Mouse (Mus musculus) liver, embryonic 13.5 days (tissue): ENCODE measurements around the gene Calhm3. TPM values are rescaled to one million over a fixed set of nuclear protein-coding genes. Genes with fewer than 3 reads are reported as not detected.

ENCODE experiments used
- ATAC-seq: fragments of 200-750 bp; cut with Nextera tagmentation; 2 replicates; pipeline ENCODE4 v1.8.0; 2017; ENCODE audit warnings: low read depth, mild to moderate bottlenecking, moderate number of reproducible peaks, moderate library complexity
- DNase-seq: peaks from one replicate; pipeline ENCODE4 v3.0.0; 2022
- H3K27ac ChIP-seq: fragments of 300-500 bp; sonication (generic); 2 replicates; pipeline ENCODE4 v1.5.1; 2015; ENCODE audit warnings: moderate library complexity, mild to moderate bottlenecking, inconsistent platforms
- H3K27me3 ChIP-seq: fragments of 300-500 bp; sonication (generic); 2 replicates; pipeline ENCODE4 v1.6.1; 2015; ENCODE audit warnings: mild to moderate bottlenecking, inconsistent platforms
- H3K36me3 ChIP-seq: fragments of 300-500 bp; sonication (generic); 2 replicates; pipeline ENCODE4 v1.6.1; 2015; ENCODE audit warnings: mild to moderate bottlenecking, inconsistent platforms
- H3K4me1 ChIP-seq: fragments of 300-500 bp; sonication (generic); replicated peaks from 2 replicates; pipeline ENCODE4 v1.6.1; 2015; ENCODE audit warnings: inconsistent platforms
- H3K4me2 ChIP-seq: fragments of 300-500 bp; sonication (generic); 2 replicates; pipeline ENCODE4 v1.6.1; 2015; ENCODE audit warnings: inconsistent platforms, mild to moderate bottlenecking, moderate library complexity
- H3K4me3 ChIP-seq: fragments of 300-500 bp; sonication (generic); replicated peaks from 2 replicates; pipeline ENCODE4 v1.5.1; 2015; ENCODE audit warnings: mild to moderate bottlenecking, inconsistent platforms
- H3K9ac ChIP-seq: fragments of 300-500 bp; sonication (generic); 2 replicates; pipeline ENCODE4 v1.6.1; 2015; ENCODE audit warnings: mild to moderate bottlenecking, inconsistent platforms
- H3K9me3 ChIP-seq: fragments of 300-500 bp; sonication (generic); replicated peaks from 2 replicates; pipeline ENCODE4 v1.6.1; 2016; ENCODE audit warnings: inconsistent platforms
- WGBS: fragments of 180-500 bp; shearing (Covaris S2); methylation state at CpG from one replicate; pipeline ENCODE4 v1.1.7; 2015; ENCODE audit not compliant: insufficient replicate concordance; 5-methylcytosine and 5-hydroxymethylcytosine counted together
- polyA plus RNA-seq: library from polyadenylated mRNA; unstranded; fragments of >200 nt; fragmentation: Nextera tagmentation; extraction: Ambion mirVana; gene quantifications from 2 replicates; pipeline ENCODE4 v1.2.1, GENCODE M21; 2015

The Calhm3 gene
- polyA plus RNA-seq, 1 experiment from 2014 or later, result not detected

DNA sequence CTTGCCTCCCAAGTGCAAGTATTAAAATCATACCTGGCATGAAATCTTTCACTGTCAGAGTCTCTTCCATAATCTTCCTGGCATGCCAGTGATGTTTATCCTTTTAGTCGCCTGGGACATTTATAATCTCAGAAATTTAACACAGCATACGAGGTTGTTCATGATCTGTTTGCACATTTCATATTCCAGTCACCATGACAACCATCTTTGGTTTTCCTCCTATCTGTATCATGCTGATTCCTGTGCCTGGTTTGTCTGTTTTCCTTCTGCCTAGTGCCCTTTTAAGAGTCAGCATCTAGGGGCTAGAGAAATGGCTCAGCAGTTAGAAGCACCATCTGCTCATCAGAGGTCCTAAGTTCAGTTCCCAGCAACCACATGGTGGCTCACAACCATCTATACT lies 38.9 kb downstream of the Calhm3 start:
- DNase-seq (no peak), ATAC-seq (no peak)
- Histone ChIP-seq H3K4me1 (no peaks in the 10 kb centered on the region), H3K36me3 (peaks cover 84% of the 10 kb centered on the region), H3K27ac (no peak overlapping the region), H3K9ac (no peak overlapping the region), H3K4me3 (no peak overlapping the region), H3K4me2 (no peak overlapping the region), H3K9me3 (no peaks in the 10 kb centered on the region), H3K27me3 (no peaks in the 10 kb centered on the region)
- WGBS, result 78% methylated on average over 2 of the region's 2 CpGs

DNA sequence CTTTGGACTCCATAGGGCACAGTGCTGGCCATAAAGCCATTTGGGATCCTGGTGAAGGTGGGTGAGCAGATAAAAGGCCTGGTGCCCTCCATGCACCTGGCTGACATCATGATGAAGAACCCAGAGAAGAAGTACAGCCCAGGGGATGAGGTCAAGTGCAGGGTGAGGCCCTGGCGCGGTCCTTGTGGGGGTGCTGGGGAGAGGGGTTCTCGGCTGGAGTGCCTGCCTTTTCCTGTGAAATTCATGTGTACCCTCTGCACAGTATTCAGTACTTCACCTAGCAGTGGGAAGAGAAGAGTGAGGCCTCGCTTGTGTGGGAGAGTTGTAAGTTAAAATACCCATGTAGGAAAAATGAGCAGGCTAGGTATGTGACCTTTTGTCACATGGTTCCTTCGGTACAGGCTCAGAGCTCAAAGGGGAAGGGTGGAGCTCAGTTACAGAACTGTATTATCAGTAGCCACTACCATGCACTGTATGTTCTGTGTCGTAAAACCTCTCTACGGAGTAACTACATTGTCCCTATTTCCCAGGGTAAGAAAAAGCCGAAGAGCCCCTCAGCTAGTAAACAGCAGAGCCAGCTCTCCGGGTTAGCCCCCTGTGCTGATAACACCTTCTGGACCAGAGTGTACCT lies 52.8 kb downstream of the Calhm3 start:
- DNase-seq, result no peak
- H3K36me3 ChIP-seq, result peaks cover 99% of the 10 kb centered on the region

More for the DNA sequence above, 52.8 kb downstream of the Calhm3 start:
- Histone ChIP-seq H3K9ac (no peak overlapping the region), H3K4me2 (no peak overlapping the region), H3K9me3 (no peaks in the 10 kb centered on the region), H3K27me3 (no peaks in the 10 kb centered on the region), H3K4me1 (no peaks in the 10 kb centered on the region), H3K4me3 (no peak overlapping the region), H3K27ac (no peak overlapping the region)
- 79% methylated on average over 9 of the region's 9 CpGs for WGBS
- ATAC-seq, result no peak

Other genes starting within 250 kb of the Calhm3 start
- 0.58 and 0.71 TPM in 2 replicates for gene Ina, start 143.1 kb downstream of the Calhm3 start, polyA plus RNA-seq
- 61.0 and 69.1 TPM in 2 replicates for gene Nt5c2, start 142.6 kb downstream of the Calhm3 start, polyA plus RNA-seq
- gene Pcgf6, start 106.9 kb downstream of the Calhm3 start, polyA plus RNA-seq, result 11.3 and 13.7 TPM in 2 replicates
- gene Taf5, start 90.0 kb downstream of the Calhm3 start, polyA plus RNA-seq, result 4.3 TPM in 2 replicates
- 965 and 1,062 TPM in 2 replicates for gene Usmg5, start 67.1 kb downstream of the Calhm3 start, polyA plus RNA-seq
- 6.5 and 6.8 TPM in 2 replicates for gene Pdcd11, start 67.0 kb downstream of the Calhm3 start, polyA plus RNA-seq
- gene Calhm2, start 19.5 kb downstream of the Calhm3 start, polyA plus RNA-seq, result 1.6 and 1.9 TPM in 2 replicates
- gene Calhm1, start 13.5 kb downstream of the Calhm3 start, polyA plus RNA-seq, result not detected in 2 replicates
- 1.1 and 1.3 TPM in 2 replicates for gene Neurl1a, start 21.1 kb upstream of the Calhm3 start, polyA plus RNA-seq